Mouse (Mus musculus): Measurements from ENCODE around the gene Unc13b. TPM values are rescaled to one million over a fixed set of nuclear protein-coding genes. Genes with fewer than 3 reads are reported as not detected.
A peak's percentile ranks its signal among the peaks of the same experiment; 100 is the strongest.

The Unc13b gene
- polyA plus RNA-seq, 1 experiment from 2014 or later, result 7.4 TPM

- H3K27me3 ChIP-seq (ENCODE audit: control insufficient read depth, insufficient read depth, low read length), result no peaks in the 10 kb centered on the region
- no peaks in the 10 kb centered on the region for H3K36me3 ChIP-seq (ENCODE audit: control insufficient read depth, insufficient read depth, low read length)
- ATAC-seq (ENCODE audit: insufficient read depth, low FRiP score), result no peak
- H3K9me3 ChIP-seq (replicated peaks; ENCODE audit: control insufficient read depth, low read length), result no peaks in the 10 kb centered on the region
- H3K4me1 ChIP-seq (ENCODE audit: control insufficient read depth, insufficient read depth, low read length), result no peaks in the 10 kb centered on the region
- H3K27ac ChIP-seq (ENCODE audit: low read length), result no peak overlapping the region
- no peak overlapping the region for H3K9ac ChIP-seq (ENCODE audit: low read length)
- 28% methylated on average over 3 of the region's 3 CpGs for WGBS
- H3K4me3 ChIP-seq (replicated peaks; ENCODE audit: low read length), result peak overlapping the region; percentile 66
- peak overlapping the region; percentile 73 for H3K4me2 ChIP-seq (ENCODE audit: low read depth, low read length)
Observed at GRCm38 (mm10) chr4:43059697-43060096, 944 bp downstream of the Unc13b start.

- H3K4me2 ChIP-seq (ENCODE audit: low read depth, low read length), result peak overlapping the region; percentile 73; the same call in 1 of the 2 replicates
- H3K9me3 ChIP-seq (replicated peaks; ENCODE audit: control insufficient read depth, low read length), result no peaks in the 10 kb centered on the region
- H3K27me3 ChIP-seq (ENCODE audit: control insufficient read depth, insufficient read depth, low read length), result no peaks in the 10 kb centered on the region
- H3K27ac ChIP-seq (ENCODE audit: low read length), result no peak overlapping the region
- no peaks in the 10 kb centered on the region for H3K36me3 ChIP-seq (ENCODE audit: control insufficient read depth, insufficient read depth, low read length)
- no peak for ATAC-seq (ENCODE audit: insufficient read depth, low FRiP score)
- WGBS, result 35% methylated on average over 3 of the region's 3 CpGs
- no peak overlapping the region for H3K4me3 ChIP-seq (replicated peaks; ENCODE audit: low read length)
- no peak overlapping the region for H3K9ac ChIP-seq (ENCODE audit: low read length)
- H3K4me1 ChIP-seq (ENCODE audit: control insufficient read depth, insufficient read depth, low read length), result no peaks in the 10 kb centered on the region
Observed at GRCm38 (mm10) chr4:43060286-43060685, 1.5 kb downstream of the Unc13b start.

- no peaks in the 10 kb centered on the region for H3K36me3 ChIP-seq (ENCODE audit: control insufficient read depth, insufficient read depth, low read length)
- no peak for ATAC-seq (ENCODE audit: insufficient read depth, low FRiP score)
- H3K4me3 ChIP-seq (replicated peaks; ENCODE audit: low read length), result no peak overlapping the region
- H3K9me3 ChIP-seq (replicated peaks; ENCODE audit: control insufficient read depth, low read length), result no peaks in the 10 kb centered on the region
- H3K9ac ChIP-seq (ENCODE audit: low read length), result no peak overlapping the region
- no peaks in the 10 kb centered on the region for H3K27me3 ChIP-seq (ENCODE audit: control insufficient read depth, insufficient read depth, low read length)
- 0 out of 2 replicates have a peak, but pooled peaks cover 2% of the 10 kb centered on the region for H3K4me1 ChIP-seq (ENCODE audit: control insufficient read depth, insufficient read depth, low read length)
- no peak overlapping the region for H3K27ac ChIP-seq (ENCODE audit: low read length)
- no peak overlapping the region for H3K4me2 ChIP-seq (ENCODE audit: low read depth, low read length)
- WGBS, result 91% methylated on average over 4 of the region's 4 CpGs
Observed at GRCm38 (mm10) chr4:43065471-43065870, 6.7 kb downstream of the Unc13b start.

- Histone ChIP-seq H3K4me3 (replicated peaks; ENCODE audit: low read length) (no peak overlapping the region), H3K4me2 (ENCODE audit: low read depth, low read length) (no peak overlapping the region), H3K9me3 (replicated peaks; ENCODE audit: control insufficient read depth, low read length) (no peaks in the 10 kb centered on the region), H3K27ac (ENCODE audit: low read length) (no peak overlapping the region), H3K9ac (ENCODE audit: low read length) (no peak overlapping the region), H3K36me3 (ENCODE audit: control insufficient read depth, insufficient read depth, low read length) (no peaks in the 10 kb centered on the region), H3K27me3 (ENCODE audit: control insufficient read depth, insufficient read depth, low read length) (no peaks in the 10 kb centered on the region), H3K4me1 (ENCODE audit: control insufficient read depth, insufficient read depth, low read length) (no peaks in the 10 kb centered on the region)
- no peak for ATAC-seq (ENCODE audit: insufficient read depth, low FRiP score)
Observed at GRCm38 (mm10) chr4:43074923-43075322, 16.2 kb downstream of the Unc13b start.

- Histone ChIP-seq H3K27ac (ENCODE audit: low read length) (no peak overlapping the region), H3K4me1 (ENCODE audit: control insufficient read depth, insufficient read depth, low read length) (no peaks in the 10 kb centered on the region), H3K36me3 (ENCODE audit: control insufficient read depth, insufficient read depth, low read length) (no peaks in the 10 kb centered on the region), H3K9ac (ENCODE audit: low read length) (no peak overlapping the region), H3K4me2 (ENCODE audit: low read depth, low read length) (no peak overlapping the region), H3K4me3 (replicated peaks; ENCODE audit: low read length) (no peak overlapping the region), H3K27me3 (ENCODE audit: control insufficient read depth, insufficient read depth, low read length) (no peaks in the 10 kb centered on the region), H3K9me3 (replicated peaks; ENCODE audit: control insufficient read depth, low read length) (no peaks in the 10 kb centered on the region)
- 50% methylated on average over 7 of the region's 7 CpGs for WGBS
- ATAC-seq (ENCODE audit: insufficient read depth, low FRiP score), result no peak
Observed at GRCm38 (mm10) chr4:43078071-43078718, 19.4 kb downstream of the Unc13b start.

- ATAC-seq (ENCODE audit: insufficient read depth, low FRiP score), result no peak
- 61% methylated on average over 2 of the region's 2 CpGs for WGBS
- H3K4me1 ChIP-seq (ENCODE audit: control insufficient read depth, insufficient read depth, low read length), result no peaks in the 10 kb centered on the region
Observed at GRCm38 (mm10) chr4:43082458-43082857, 23.7 kb downstream of the Unc13b start.

GRCm38 (mm10) chr4:43089950-43090349 lies 31.2 kb downstream of the Unc13b start:
- 83% methylated on average over 2 of the region's 2 CpGs for WGBS
- no peaks in the 10 kb centered on the region for H3K9me3 ChIP-seq (replicated peaks; ENCODE audit: control insufficient read depth, low read length)
- no peak overlapping the region for H3K27ac ChIP-seq (ENCODE audit: low read length)
- H3K36me3 ChIP-seq (ENCODE audit: control insufficient read depth, insufficient read depth, low read length), result no peaks in the 10 kb centered on the region
- H3K27me3 ChIP-seq (ENCODE audit: control insufficient read depth, insufficient read depth, low read length), result no peaks in the 10 kb centered on the region
- H3K4me1 ChIP-seq (ENCODE audit: control insufficient read depth, insufficient read depth, low read length), result no peaks in the 10 kb centered on the region
- no peak overlapping the region for H3K4me3 ChIP-seq (replicated peaks; ENCODE audit: low read length)
- ATAC-seq (ENCODE audit: insufficient read depth, low FRiP score), result no peak
- no peak overlapping the region for H3K9ac ChIP-seq (ENCODE audit: low read length)
- H3K4me2 ChIP-seq (ENCODE audit: low read depth, low read length), result no peak overlapping the region

More at GRCm38 (mm10) chr4:43082458-43082857, 23.7 kb downstream of the Unc13b start:
- Histone ChIP-seq H3K4me2 (ENCODE audit: low read depth, low read length) (no peak overlapping the region), H3K36me3 (ENCODE audit: control insufficient read depth, insufficient read depth, low read length) (no peaks in the 10 kb centered on the region), H3K4me3 (replicated peaks; ENCODE audit: low read length) (no peak overlapping the region), H3K9me3 (replicated peaks; ENCODE audit: control insufficient read depth, low read length) (no peaks in the 10 kb centered on the region), H3K27ac (ENCODE audit: low read length) (no peak overlapping the region), H3K9ac (ENCODE audit: low read length) (no peak overlapping the region), H3K27me3 (ENCODE audit: control insufficient read depth, insufficient read depth, low read length) (no peaks in the 10 kb centered on the region)

- 39% methylated on average over 4 of the region's 4 CpGs for WGBS
Observed at GRCm38 (mm10) chr4:43091183-43091582, 32.4 kb downstream of the Unc13b start.

GRCm38 (mm10) chr4:43113491-43113890 lies 54.7 kb downstream of the Unc13b start:
- no peaks in the 10 kb centered on the region for H3K4me1 ChIP-seq (ENCODE audit: control insufficient read depth, insufficient read depth, low read length)
- no peak overlapping the region for H3K27ac ChIP-seq (ENCODE audit: low read length)
- no peak for ATAC-seq (ENCODE audit: insufficient read depth, low FRiP score)
- no peak overlapping the region for H3K4me2 ChIP-seq (ENCODE audit: low read depth, low read length)
- no peaks in the 10 kb centered on the region for H3K9me3 ChIP-seq (replicated peaks; ENCODE audit: control insufficient read depth, low read length)
- H3K9ac ChIP-seq (ENCODE audit: low read length), result no peak overlapping the region
- H3K4me3 ChIP-seq (replicated peaks; ENCODE audit: low read length), result no peak overlapping the region
- no peaks in the 10 kb centered on the region for H3K36me3 ChIP-seq (ENCODE audit: control insufficient read depth, insufficient read depth, low read length)
- H3K27me3 ChIP-seq (ENCODE audit: control insufficient read depth, insufficient read depth, low read length), result no peaks in the 10 kb centered on the region

More at GRCm38 (mm10) chr4:43091183-43091582, 32.4 kb downstream of the Unc13b start:
- Histone ChIP-seq H3K36me3 (ENCODE audit: control insufficient read depth, insufficient read depth, low read length) (no peaks in the 10 kb centered on the region), H3K9me3 (replicated peaks; ENCODE audit: control insufficient read depth, low read length) (no peaks in the 10 kb centered on the region), H3K27ac (ENCODE audit: low read length) (no peak overlapping the region), H3K4me1 (ENCODE audit: control insufficient read depth, insufficient read depth, low read length) (no peaks in the 10 kb centered on the region), H3K9ac (ENCODE audit: low read length) (no peak overlapping the region), H3K27me3 (ENCODE audit: control insufficient read depth, insufficient read depth, low read length) (no peaks in the 10 kb centered on the region), H3K4me2 (ENCODE audit: low read depth, low read length) (no peak overlapping the region), H3K4me3 (replicated peaks; ENCODE audit: low read length) (no peak overlapping the region)
- no peak for ATAC-seq (ENCODE audit: insufficient read depth, low FRiP score)

Measured in stomach, embryonic 16.5 days (tissue).